Mouse (Mus musculus): ENCODE measurements around the gene Pcbp4. TPM values are rescaled to one million over a fixed set of nuclear protein-coding genes. Genes with fewer than 3 reads are reported as not detected.

Pcbp4 gene
- polyA plus RNA-seq (2015; fragmentation: Nextera tagmentation; extraction: Ambion mirVana), result 58.6 and 60.7 TPM in 2 replicates

- Histone ChIP-seq H3K27me3 (ENCODE audit: control insufficient read depth, insufficient read depth, low read depth, low read length) (no peaks in the 10 kb centered on the region), H3K9me3 (ENCODE audit: control insufficient read depth, low read length) (no peaks in the 10 kb centered on the region), H3K4me3 (ENCODE audit: low read length) (peak within 1 kb of the TSS; percentile 70), H3K36me3 (ENCODE audit: control insufficient read depth, insufficient read depth, low read length) (no peaks in the 10 kb centered on the region), H3K4me2 (ENCODE audit: low read depth, low read length) (peak within 1 kb of the TSS; percentile 88), H3K9ac (ENCODE audit: low read length) (peak within 1 kb of the TSS; percentile 82), H3K4me1 (replicated peaks; ENCODE audit: control insufficient read depth, insufficient read depth, low read length) (peaks cover 53% of the 10 kb centered on the region), H3K27ac (ENCODE audit: low read length) (peak within 1 kb of the TSS; percentile 83)
- under 1% methylated on average over 44 of the region's 74 CpGs for WGBS
- peak; percentile 73 for ATAC-seq (ENCODE audit: low read depth)
Measured at GRCm38 (mm10) chr9:106453271-106454070, at the start of gene Pcbp4. Pcbp4 (plus strand) TSS chr9:106453291.

- H3K9ac ChIP-seq (ENCODE audit: low read length), result no peak overlapping the region
- no peaks in the 10 kb centered on the region for H3K36me3 ChIP-seq (ENCODE audit: control insufficient read depth, insufficient read depth, low read length)
- no peak overlapping the region for H3K4me3 ChIP-seq (ENCODE audit: low read length)
- H3K27me3 ChIP-seq (ENCODE audit: control insufficient read depth, insufficient read depth, low read depth, low read length), result no peaks in the 10 kb centered on the region
- ATAC-seq (ENCODE audit: low read depth), result peak; percentile 81
- no peak overlapping the region for H3K4me2 ChIP-seq (ENCODE audit: low read depth, low read length)
- H3K9me3 ChIP-seq (ENCODE audit: control insufficient read depth, low read length), result no peaks in the 10 kb centered on the region
- H3K27ac ChIP-seq (ENCODE audit: low read length), result peak overlapping the region; percentile 55; the same call in 1 of the 2 replicates
- WGBS, result 16% methylated on average over 6 of the region's 6 CpGs
- H3K4me1 ChIP-seq (replicated peaks; ENCODE audit: control insufficient read depth, insufficient read depth, low read length), result peaks cover 23% of the 10 kb centered on the region
Measured at GRCm38 (mm10) chr9:106405275-106405674, 47.8 kb upstream of the Pcbp4 start.

- Histone ChIP-seq H3K4me3 (ENCODE audit: low read length) (no peak overlapping the region), H3K9ac (ENCODE audit: low read length) (no peak overlapping the region), H3K27me3 (ENCODE audit: control insufficient read depth, insufficient read depth, low read depth, low read length) (no peaks in the 10 kb centered on the region), H3K4me2 (ENCODE audit: low read depth, low read length) (no peak overlapping the region), H3K36me3 (ENCODE audit: control insufficient read depth, insufficient read depth, low read length) (no peaks in the 10 kb centered on the region), H3K27ac (ENCODE audit: low read length) (peak overlapping the region; percentile 51), H3K4me1 (replicated peaks; ENCODE audit: control insufficient read depth, insufficient read depth, low read length) (peaks cover 23% of the 10 kb centered on the region), H3K9me3 (ENCODE audit: control insufficient read depth, low read length) (no peaks in the 10 kb centered on the region)
- peak; percentile 53 for ATAC-seq (ENCODE audit: low read depth)
- WGBS, result 23% methylated on average over 8 of the region's 8 CpGs
Measured at GRCm38 (mm10) chr9:106406443-106407078, 46.5 kb upstream of the Pcbp4 start.

GRCm38 (mm10) chr9:106409096-106409495 lies 44.0 kb upstream of the Pcbp4 start:
- no peak overlapping the region for H3K4me2 ChIP-seq (ENCODE audit: low read depth, low read length)
- ATAC-seq (ENCODE audit: low read depth), result no peak
- no peaks in the 10 kb centered on the region for H3K36me3 ChIP-seq (ENCODE audit: control insufficient read depth, insufficient read depth, low read length)
- no peak overlapping the region for H3K9ac ChIP-seq (ENCODE audit: low read length)
- H3K4me1 ChIP-seq (replicated peaks; ENCODE audit: control insufficient read depth, insufficient read depth, low read length), result peaks cover 23% of the 10 kb centered on the region
- 97% methylated on average over 4 of the region's 4 CpGs for WGBS
- no peaks in the 10 kb centered on the region for H3K9me3 ChIP-seq (ENCODE audit: control insufficient read depth, low read length)
- no peak overlapping the region for H3K4me3 ChIP-seq (ENCODE audit: low read length)
- H3K27ac ChIP-seq (ENCODE audit: low read length), result no peak overlapping the region
- H3K27me3 ChIP-seq (ENCODE audit: control insufficient read depth, insufficient read depth, low read depth, low read length), result no peaks in the 10 kb centered on the region

GRCm38 (mm10) chr9:106410086-106410650 lies 42.9 kb upstream of the Pcbp4 start:
- WGBS, result 88% methylated on average over 2 of the region's 2 CpGs
- Histone ChIP-seq H3K27ac (ENCODE audit: low read length) (no peak overlapping the region), H3K4me3 (ENCODE audit: low read length) (no peak overlapping the region), H3K4me1 (replicated peaks; ENCODE audit: control insufficient read depth, insufficient read depth, low read length) (peaks cover 18% of the 10 kb centered on the region), H3K9me3 (ENCODE audit: control insufficient read depth, low read length) (no peaks in the 10 kb centered on the region), H3K27me3 (ENCODE audit: control insufficient read depth, insufficient read depth, low read depth, low read length) (no peaks in the 10 kb centered on the region), H3K4me2 (ENCODE audit: low read depth, low read length) (no peak overlapping the region), H3K36me3 (ENCODE audit: control insufficient read depth, insufficient read depth, low read length) (no peaks in the 10 kb centered on the region), H3K9ac (ENCODE audit: low read length) (no peak overlapping the region)
- ATAC-seq (ENCODE audit: low read depth), result no peak

- Histone ChIP-seq H3K27me3 (ENCODE audit: control insufficient read depth, insufficient read depth, low read depth, low read length) (no peaks in the 10 kb centered on the region), H3K4me3 (ENCODE audit: low read length) (no peak overlapping the region), H3K4me2 (ENCODE audit: low read depth, low read length) (no peak overlapping the region), H3K27ac (ENCODE audit: low read length) (no peak overlapping the region), H3K36me3 (ENCODE audit: control insufficient read depth, insufficient read depth, low read length) (no peaks in the 10 kb centered on the region), H3K4me1 (replicated peaks; ENCODE audit: control insufficient read depth, insufficient read depth, low read length) (peaks cover 8% of the 10 kb centered on the region), H3K9me3 (ENCODE audit: control insufficient read depth, low read length) (no peaks in the 10 kb centered on the region), H3K9ac (ENCODE audit: low read length) (no peak overlapping the region)
- ATAC-seq (ENCODE audit: low read depth), result no peak
- 47% methylated on average over 9 of the region's 9 CpGs for WGBS
Measured at GRCm38 (mm10) chr9:106411091-106411594, 41.9 kb upstream of the Pcbp4 start.

- Histone ChIP-seq H3K9ac (ENCODE audit: low read length) (no peak overlapping the region), H3K4me3 (ENCODE audit: low read length) (no peak overlapping the region), H3K4me1 (replicated peaks; ENCODE audit: control insufficient read depth, insufficient read depth, low read length) (peaks cover 2% of the 10 kb centered on the region; the same call in 1 of the 2 replicates), H3K36me3 (ENCODE audit: control insufficient read depth, insufficient read depth, low read length) (no peaks in the 10 kb centered on the region), H3K27ac (ENCODE audit: low read length) (no peak overlapping the region), H3K4me2 (ENCODE audit: low read depth, low read length) (no peak overlapping the region), H3K27me3 (ENCODE audit: control insufficient read depth, insufficient read depth, low read depth, low read length) (no peaks in the 10 kb centered on the region), H3K9me3 (ENCODE audit: control insufficient read depth, low read length) (no peaks in the 10 kb centered on the region)
- no peak for ATAC-seq (ENCODE audit: low read depth)
- 61% methylated on average over 6 of the region's 6 CpGs for WGBS
Measured at GRCm38 (mm10) chr9:106411729-106412128, 41.4 kb upstream of the Pcbp4 start.

- Histone ChIP-seq H3K9ac (ENCODE audit: low read length) (no peak overlapping the region), H3K27ac (ENCODE audit: low read length) (no peak overlapping the region), H3K36me3 (ENCODE audit: control insufficient read depth, insufficient read depth, low read length) (no peaks in the 10 kb centered on the region), H3K9me3 (ENCODE audit: control insufficient read depth, low read length) (no peaks in the 10 kb centered on the region), H3K4me1 (replicated peaks; ENCODE audit: control insufficient read depth, insufficient read depth, low read length) (peaks cover under 1% of the 10 kb centered on the region; the same call in 1 of the 2 replicates), H3K27me3 (ENCODE audit: control insufficient read depth, insufficient read depth, low read depth, low read length) (no peaks in the 10 kb centered on the region), H3K4me3 (ENCODE audit: low read length) (no peak overlapping the region), H3K4me2 (ENCODE audit: low read depth, low read length) (no peak overlapping the region)
- no peak for ATAC-seq (ENCODE audit: low read depth)
- 73% methylated on average over 3 of the region's 3 CpGs for WGBS
Measured at GRCm38 (mm10) chr9:106412210-106412609, 40.9 kb upstream of the Pcbp4 start.

GRCm38 (mm10) chr9:106413606-106414005 lies 39.5 kb upstream of the Pcbp4 start:
- H3K4me3 ChIP-seq (ENCODE audit: low read length), result no peak overlapping the region
- H3K27me3 ChIP-seq (ENCODE audit: control insufficient read depth, insufficient read depth, low read depth, low read length), result no peaks in the 10 kb centered on the region
- ATAC-seq (ENCODE audit: low read depth), result no peak
- peaks cover 14% of the 10 kb centered on the region for H3K4me1 ChIP-seq (replicated peaks; ENCODE audit: control insufficient read depth, insufficient read depth, low read length)
- H3K9me3 ChIP-seq (ENCODE audit: control insufficient read depth, low read length), result no peaks in the 10 kb centered on the region
- H3K4me2 ChIP-seq (ENCODE audit: low read depth, low read length), result no peak overlapping the region
- no peak overlapping the region for H3K27ac ChIP-seq (ENCODE audit: low read length)
- 79% methylated on average over 5 of the region's 5 CpGs for WGBS
- H3K36me3 ChIP-seq (ENCODE audit: control insufficient read depth, insufficient read depth, low read length), result no peaks in the 10 kb centered on the region
- H3K9ac ChIP-seq (ENCODE audit: low read length), result no peak overlapping the region

Data from lung, embryonic 16.5 days (tissue).